In genomic region chr17:56128246-56128645, GRCm38 (mm10) we compare ENCODE assay signal across 34 mouse cellular contexts. TPM values are rescaled to one million over a fixed set of nuclear protein-coding genes. Genes with fewer than 3 reads are reported as not detected.
DNase-seq lines count a peak whose midpoint lies in the region; ATAC-seq and TF ChIP-seq lines count a peak whose summit lies in the region.
"Had no signal": no experiment of that assay in that cellular context is flagged by ENCODE, and none has a peak within 500 bp of the region (broad histone marks: within the 10 kb centered on the region; RNA-seq: fewer than 3 reads in every experiment).

No protein-coding gene starts in this region.

- no peak for TF ChIP-seq POLR2A in cerebellum, adult 2 months (IDR thresholded peaks at IDR 0.05; ENCODE audit: borderline replicate concordance, insufficient read depth, low read length)

- peak; percentile 19 to 38; a peak in 2 of 4 replicates for ATAC-seq in hematopoietic stem cell, adult 5-6 weeks (replicated peaks in 1 of 2; ENCODE audit: insufficient read depth in 1 of 2, low FRiP score in 2 of 2, low TSS enrichment in 1 of 2, low read depth in 1 of 2, poor library complexity in 2 of 2, severe bottlenecking in 2 of 2)
- ATAC-seq: activated CD4-positive, CD25-positive, alpha-beta regulatory T cell, adult 4 months; forebrain, postnatal 0 days; intestine, postnatal 0 days had no signal

- no peaks in the 10 kb centered on the region for H3K27me3 ChIP-seq in cerebellum, adult 2 months (ENCODE audit: control insufficient read depth, insufficient read depth, low read length)
- peaks cover 35% of the 10 kb centered on the region for H3K27me3 ChIP-seq in embryonic facial prominence, embryonic 10.5 days (replicated peaks; ENCODE audit: low read depth, poor library complexity, severe bottlenecking)
- H3K27me3 ChIP-seq: CH12.LX; megakaryocyte, embryonic 14.5 days had no signal

- peaks cover 11% of the 10 kb centered on the region for H3K36me3 ChIP-seq in embryonic facial prominence, embryonic 10.5 days (replicated peaks)
- H3K36me3 ChIP-seq: heart, embryonic 15.5 days; lung, embryonic 15.5 days had no signal

- H3K4me3 ChIP-seq in cerebellum, adult 2 months (replicated peaks; ENCODE audit: insufficient read depth, low read depth, low read length) = no peak overlapping the region
- no peak overlapping the region for H3K4me3 ChIP-seq in embryonic facial prominence, embryonic 10.5 days
- H3K4me3 ChIP-seq: embryonic facial prominence, embryonic 15.5 days; forebrain, embryonic 12.5 days; heart, embryonic 10.5 days; heart, embryonic 15.5 days; hindbrain, embryonic 12.5 days; layer of hippocampus, adult 2 months; liver, embryonic 15.5 days; lung, embryonic 15.5 days; megakaryocyte, embryonic 14.5 days; midbrain, embryonic 12.5 days; myocyte; neural tube, embryonic 12.5 days had no signal

- 16% methylated on average over 15 of the region's 15 CpGs for WGBS in cerebellum, adult 2 months
- 88% methylated on average over 15 of the region's 15 CpGs for WGBS in embryonic facial prominence, embryonic 10.5 days

- H3K27ac ChIP-seq in cerebellum, adult 2 months (ENCODE audit: insufficient read depth, low read length) = no peak overlapping the region
- H3K27ac ChIP-seq in embryonic facial prominence, embryonic 10.5 days (replicated peaks) = no peak overlapping the region
- H3K27ac ChIP-seq: embryonic facial prominence, embryonic 15.5 days; forebrain, embryonic 12.5 days; heart, embryonic 10.5 days; heart, embryonic 15.5 days; hindbrain, embryonic 12.5 days; layer of hippocampus, adult 2 months; liver, embryonic 15.5 days; lung, embryonic 15.5 days; midbrain, embryonic 12.5 days; neural tube, embryonic 12.5 days; stomach, postnatal 0 days had no signal

- no peak for TF ChIP-seq CTCF in cerebellum, adult 2 months (IDR thresholded peaks at IDR 0.05; ENCODE audit: borderline replicate concordance, insufficient read depth, low read depth, low read length)

- peaks cover 12% of the 10 kb centered on the region; the same call in 1 of the 2 replicates for H3K9me3 ChIP-seq in embryonic facial prominence, embryonic 10.5 days
- H3K9me3 ChIP-seq: embryonic facial prominence, embryonic 15.5 days; forebrain, embryonic 12.5 days; heart, embryonic 15.5 days; liver, embryonic 15.5 days; lung, embryonic 15.5 days; neural tube, embryonic 12.5 days had no signal

- peaks cover 7% of the 10 kb centered on the region for H3K4me1 ChIP-seq in cerebellum, adult 2 months (ENCODE audit: control insufficient read depth, insufficient read depth, low read length)
- H3K4me1 ChIP-seq in embryonic facial prominence, embryonic 10.5 days = peaks cover 15% of the 10 kb centered on the region

- peak; percentile 12 to 34 for DNase-seq in adrenal gland, adult (ENCODE audit: inconsistent age in 2 of 2, low spot score in 1 of 2)
- DNase-seq in adrenal gland, postnatal 10 days = no peak
- DNase-seq in cerebellum, adult 2 months = peak; percentile 49 to 62
- DNase-seq in cerebellum, adult 8-10 months = no peak
- DNase-seq in kidney, postnatal 10 days = peak; percentile 19
- DNase-seq in kidney, adult 18-20 months = no peak
- DNase-seq in embryonic facial prominence, embryonic 10.5 days (ENCODE audit: low spot score) = no peak
- DNase-seq: adrenal gland, adult 8-10 months; forebrain, postnatal 0 days; gastrocnemius, postnatal 10 days; kidney, postnatal 25 days; left cerebral cortex, postnatal 4 days; right cerebral cortex, postnatal 25 days; thymus, adult 18-20 months; thymus, postnatal 25 days had no signal

RNA-seq across cellular contexts. Expression of gene Lrg1, which starts 6.4 kb away (rescaled TPM):
- total RNA-seq in adrenal gland, postnatal 10 days (2021) = 10 to 100 TPM; 41.0 to 55.6 TPM
- 0.93 and 1.6 TPM in 2 replicates for polyA plus RNA-seq in cerebellum, adult 2 months (2012; rRNA removed)
- total RNA-seq in hematopoietic stem cell, adult 5-6 weeks (2017) = 1.9 and 5.6 TPM in 2 replicates
- polyA plus RNA-seq in embryonic facial prominence, embryonic 10.5 days (2016; fragmentation: Nextera tagmentation; extraction: Ambion mirVana) = 0.10 TPM in 1 of 2 replicates, not detected in the other
- total RNA-seq: CH12.LX; ES-E14; forebrain, postnatal 0 days; left cerebral cortex, postnatal 4 days had no signal
- polyA plus RNA-seq: heart, embryonic 10.5 days; kidney, embryonic 14.5 days; neural tube, embryonic 12.5 days had no signal

RNA-seq across cellular contexts. Expression of gene Plin5, which starts 10.8 kb away (rescaled TPM):
- total RNA-seq in adrenal gland, postnatal 10 days (2021) = 100 to 1,000 TPM; 102 to 111 TPM
- 0.38 and 0.54 TPM in 2 replicates for polyA plus RNA-seq in cerebellum, adult 2 months (2012; rRNA removed)
- not detected in 2 replicates for total RNA-seq in hematopoietic stem cell, adult 5-6 weeks (2017)
- polyA plus RNA-seq in embryonic facial prominence, embryonic 10.5 days (2016; fragmentation: Nextera tagmentation; extraction: Ambion mirVana) = 0.47 and 0.48 TPM in 2 replicates
- total RNA-seq: CH12.LX had no signal
- polyA plus RNA-seq: activated CD4-positive, CD25-positive, alpha-beta regulatory T cell, adult 4 months; forebrain, embryonic 12.5 days had no signal

RNA-seq across cellular contexts. Expression of gene Sema6b, which starts 11.9 kb away (rescaled TPM):
- 10 to 100 TPM; 13.3 to 14.9 TPM for total RNA-seq in adrenal gland, postnatal 10 days (2021)
- 51.8 and 54.3 TPM in 2 replicates for polyA plus RNA-seq in cerebellum, adult 2 months (2012; rRNA removed)
- 0.99 and 2.1 TPM in 2 replicates for total RNA-seq in hematopoietic stem cell, adult 5-6 weeks (2017)
- polyA plus RNA-seq in embryonic facial prominence, embryonic 10.5 days (2016; fragmentation: Nextera tagmentation; extraction: Ambion mirVana) = 1.0 and 1.1 TPM in 2 replicates
- polyA plus RNA-seq: activated CD4-positive, CD25-positive, alpha-beta regulatory T cell, adult 4 months had no signal

RNA-seq across cellular contexts. Expression of gene Plin4, which starts 18.6 kb away (rescaled TPM):
- 10 to 100 TPM; 75.7 to 89.2 TPM for total RNA-seq in adrenal gland, postnatal 10 days (2021)
- 1.1 and 1.7 TPM in 2 replicates for polyA plus RNA-seq in cerebellum, adult 2 months (2012; rRNA removed)
- total RNA-seq in hematopoietic stem cell, adult 5-6 weeks (2017) = not detected in 2 replicates
- polyA plus RNA-seq in embryonic facial prominence, embryonic 10.5 days (2016; fragmentation: Nextera tagmentation; extraction: Ambion mirVana) = 0.05 TPM in 2 replicates

RNA-seq across cellular contexts. Expression of gene Tnfaip8l1, which starts 34.0 kb away (rescaled TPM):
- 10 to 100 TPM in 1 of 2 experiments, 1 to 10 TPM in 1; 9.5 to 11.0 TPM for total RNA-seq in adrenal gland, postnatal 10 days (2021)
- 1.7 and 1.9 TPM in 2 replicates for polyA plus RNA-seq in cerebellum, adult 2 months (2012; rRNA removed)
- total RNA-seq in hematopoietic stem cell, adult 5-6 weeks (2017) = 2.6 and 2.9 TPM in 2 replicates
- 10.3 and 11.7 TPM in 2 replicates for polyA plus RNA-seq in embryonic facial prominence, embryonic 10.5 days (2016; fragmentation: Nextera tagmentation; extraction: Ambion mirVana)

Comparison
In these comparisons a context has a peak if more than half of its experiments do, and no peak if none do; other contexts are left out.
1. DNase-seq: peak in adrenal gland, adult (2 of 2), cerebellum, adult 2 months (2 of 2) and kidney, postnatal 10 days (single experiment); none in adrenal gland, postnatal 10 days (single experiment), cerebellum, adult 8-10 months (single experiment), kidney, adult 18-20 months (single experiment) and embryonic facial prominence, embryonic 10.5 days (single experiment).
2. RNA of gene Plin5, which starts 10.8 kb away (total RNA-seq): 102 to 111 TPM in adrenal gland, postnatal 10 days; not detected in hematopoietic stem cell, adult 5-6 weeks; every median in the first group is over 100 times any median in the second.